Mouse (Mus musculus): ENCODE measurements at regions not wholly inside any gene's neighbourhood (a gene's known extent, or its start where the extent isn't known, plus 50 kb on each side); places are given as distances from the start of the nearest gene placed in this dataset.

GRCm38 (mm10) chr5:103374162-103374561 is 50.8 kb upstream of the Ptpn13 start:
- no peak for DNase-seq

GRCm38 (mm10) chr5:103373089-103373488 is 51.9 kb upstream of the Ptpn13 start:
- DNase-seq, result no peak

GRCm38 (mm10) chr5:103370456-103370855 is 54.5 kb upstream of the Ptpn13 start:
- no peak for DNase-seq

- no peak for DNase-seq
Observed at GRCm38 (mm10) chr5:103368993-103369392, 56.0 kb upstream of the Ptpn13 start.

GRCm38 (mm10) chr5:103367201-103367671 is 57.8 kb upstream of the Ptpn13 start:
- no peak for DNase-seq

- DNase-seq, result no peak
Observed at GRCm38 (mm10) chr5:103365700-103366448, 59.1 kb upstream of the Ptpn13 start.

GRCm38 (mm10) chr5:103364791-103365699 is 59.9 kb upstream of the Ptpn13 start:
- DNase-seq, result peak in 1 of 2 experiments; percentile 18

GRCm38 (mm10) chr5:103360775-103361247 is 64.2 kb upstream of the Ptpn13 start:
- no peak for DNase-seq

GRCm38 (mm10) chr5:103360360-103360759 is 64.6 kb upstream of the Ptpn13 start:
- no peak for DNase-seq

GRCm38 (mm10) chr5:103357558-103357957 is 67.4 kb upstream of the Ptpn13 start:
- DNase-seq, result no peak

GRCm38 (mm10) chr5:103356500-103356899 is 68.5 kb upstream of the Ptpn13 start:
- DNase-seq, result no peak

- DNase-seq, result peak; percentile 20 to 32
Observed at GRCm38 (mm10) chr5:103355372-103356300, 69.4 kb upstream of the Ptpn13 start.

- DNase-seq, result no peak
Observed at GRCm38 (mm10) chr5:103343869-103344268, 81.1 kb upstream of the Ptpn13 start.

- no peak for DNase-seq
Observed at GRCm38 (mm10) chr5:103341456-103341855, 83.5 kb upstream of the Ptpn13 start.

GRCm38 (mm10) chr5:103340626-103341025 is 84.4 kb upstream of the Ptpn13 start:
- no peak for DNase-seq

- no peak for DNase-seq
Observed at GRCm38 (mm10) chr5:103336689-103337490, 88.1 kb upstream of the Ptpn13 start.

- peak; percentile 37 to 43 for DNase-seq
Observed at GRCm38 (mm10) chr5:103335916-103336688, 88.9 kb upstream of the Ptpn13 start.

GRCm38 (mm10) chr5:103326412-103326811 is 98.6 kb upstream of the Ptpn13 start:
- no peak for DNase-seq

GRCm38 (mm10) chr5:103320341-103320740 is 104.7 kb upstream of the Ptpn13 start:
- no peak for DNase-seq

- DNase-seq, result no peak
Observed at GRCm38 (mm10) chr5:103309806-103310525, 98.8 kb upstream of the Mapk10 start.

Data from layer of hippocampus, postnatal 36 days (tissue).